ENCODE assay signal across 8 mouse cellular contexts in genomic region chr17:32283771-32284221, GRCm38 (mm10). TPM values are rescaled to one million over a fixed set of nuclear protein-coding genes. Genes with fewer than 3 reads are reported as not detected.
DNase-seq lines count a peak whose midpoint lies in the region; ATAC-seq and TF ChIP-seq lines count a peak whose summit lies in the region.

No protein-coding gene starts in this region.

- H3K36me3 ChIP-seq in hindbrain, embryonic 12.5 days: no peaks in the 10 kb centered on the region
- H3K36me3 ChIP-seq in macrophage (ENCODE audit: inconsistent target): no peaks in the 10 kb centered on the region

- H3K9ac ChIP-seq in hindbrain, embryonic 12.5 days: peak overlapping the region; percentile 99

- H3K27ac ChIP-seq in hindbrain, embryonic 12.5 days: peak overlapping the region; percentile 100
- peak overlapping the region; percentile 75 for H3K27ac ChIP-seq in macrophage

- in situ Hi-C loops in Patski (cut with MboI; ENCODE audit: low pct_unique_long_range_greater_than_20kb): no loop called here

- peak overlapping the region; percentile 86 for H3K4me2 ChIP-seq in hindbrain, embryonic 12.5 days (replicated peaks)

- peak; percentile 66 for ATAC-seq in Patski
- peak; percentile 74 for ATAC-seq in hindbrain, embryonic 12.5 days (ENCODE audit: low FRiP score)

- CTCF ChIA-PET in Patski (lab: Charles Lee): interaction anchor here (1.6 kb wide), 1 partner anchor 74 kb away, joined by 7 read pairs; no protein-coding TSS in a partner anchor

- DNase-seq in Patski (ENCODE audit: low read depth, low spot score): no peak
- DNase-seq in cerebellum, adult 9-11 months: peak; percentile 64
- peak; percentile 28 to 37 for DNase-seq in frontal cortex, postnatal 14 days (ENCODE audit: low spot score in 2 of 2)
- DNase-seq in layer of hippocampus, postnatal 36 days: peak; percentile 54 to 56
- peak; percentile 75 for DNase-seq in retina, postnatal 1 day
- peak; percentile 59 for DNase-seq in urinary bladder, adult 2 months (ENCODE audit: low spot score)

- H3K79me2 ChIP-seq in macrophage (ENCODE audit: inconsistent target): peaks cover 59% of the 10 kb centered on the region

- no peaks in the 10 kb centered on the region for H3K9me3 ChIP-seq in hindbrain, embryonic 12.5 days (replicated peaks)

- H3K27me3 ChIP-seq in Patski: no peaks in the 10 kb centered on the region
- no peaks in the 10 kb centered on the region for H3K27me3 ChIP-seq in hindbrain, embryonic 12.5 days

- peaks cover 21% of the 10 kb centered on the region for H3K4me1 ChIP-seq in hindbrain, embryonic 12.5 days

- no peak for TF ChIP-seq CTCF in Patski (IDR thresholded peaks at IDR 0.05)

- H3K4me3 ChIP-seq in hindbrain, embryonic 12.5 days: peak overlapping the region; percentile 95
- H3K4me3 ChIP-seq in macrophage (ENCODE audit: inconsistent target): peak overlapping the region; percentile 94

- POLR2A ChIA-PET in Patski (lab: Charles Lee): interaction anchor here (0.6 to 0.9 kb wide), 2 partner anchors 9 to 207 kb away, joined by 3 read pairs; no protein-coding TSS in a partner anchor

- 0% methylated on average over 21 of the region's 41 CpGs for WGBS in hindbrain, embryonic 12.5 days
- 0% methylated on average over 19 of the region's 41 CpGs for WGBS in macrophage (ENCODE audit: missing documents)

RNA-seq across cellular contexts. Expression of gene Brd4, which starts 0.7 kb away (rescaled TPM):
- polyA plus RNA-seq in Patski (2021) (102 TPM), macrophage (2018) (51.6 to 129 TPM (median 55.6 TPM) in 3 replicates)
- polyA plus RNA-seq in hindbrain, embryonic 12.5 days (2016; fragmentation: Nextera tagmentation; extraction: Ambion mirVana): 108 and 112 TPM in 2 replicates
- 100 to 1,000 TPM; 107 to 127 TPM for total RNA-seq in layer of hippocampus, postnatal 36 days (2021)
- total RNA-seq in macrophage (2018; cell fraction: chromatin; rRNA removed): 100 to 1,000 TPM; 214 to 341 (median 254) TPM
- total RNA-seq in macrophage (2018; cell fraction: cytosol; rRNA removed): 100 to 1,000 TPM in 14 of 26 experiments, 10 to 100 TPM in 12; 75.7 to 114 (median 101) TPM
- total RNA-seq in macrophage (2018; cell fraction: nucleus; rRNA removed): 100 to 1,000 TPM; 133 to 233 (median 171) TPM
- 17.6 and 43.9 TPM in 2 replicates for polyA plus RNA-seq in urinary bladder, adult 2 months (2012; rRNA removed)

RNA-seq across cellular contexts. Expression of gene Akap8, which starts 37.2 kb away (rescaled TPM):
- polyA plus RNA-seq in Patski (2021): 101 TPM
- 131 TPM in 2 replicates for polyA plus RNA-seq in hindbrain, embryonic 12.5 days (2016; fragmentation: Nextera tagmentation; extraction: Ambion mirVana)
- 100 to 1,000 TPM in 1 of 2 experiments, 10 to 100 TPM in 1; 89.0 to 107 TPM for total RNA-seq in layer of hippocampus, postnatal 36 days (2021)
- total RNA-seq in macrophage (2018; cell fraction: chromatin; rRNA removed): 100 to 1,000 TPM in 24 of 26 experiments, 10 to 100 TPM in 2; 74.8 to 513 (median 284) TPM
- total RNA-seq in macrophage (2018; cell fraction: cytosol; rRNA removed): 10 to 100 TPM in 25 of 26 experiments, 1 to 10 TPM in 1; 9.3 to 42.5 (median 29.9) TPM
- 100 to 1,000 TPM in 13 of 26 experiments, 10 to 100 TPM in 13; 43.1 to 200 (median 107) TPM for total RNA-seq in macrophage (2018; cell fraction: nucleus; rRNA removed)
- polyA plus RNA-seq in macrophage (2018): 38.9 to 55.8 TPM (median 43.9 TPM) in 3 replicates
- 70.9 and 76.2 TPM in 2 replicates for polyA plus RNA-seq in urinary bladder, adult 2 months (2012; rRNA removed)
